Mouse (Mus musculus): ENCODE measurements around the gene Tchhl1.

DNA sequence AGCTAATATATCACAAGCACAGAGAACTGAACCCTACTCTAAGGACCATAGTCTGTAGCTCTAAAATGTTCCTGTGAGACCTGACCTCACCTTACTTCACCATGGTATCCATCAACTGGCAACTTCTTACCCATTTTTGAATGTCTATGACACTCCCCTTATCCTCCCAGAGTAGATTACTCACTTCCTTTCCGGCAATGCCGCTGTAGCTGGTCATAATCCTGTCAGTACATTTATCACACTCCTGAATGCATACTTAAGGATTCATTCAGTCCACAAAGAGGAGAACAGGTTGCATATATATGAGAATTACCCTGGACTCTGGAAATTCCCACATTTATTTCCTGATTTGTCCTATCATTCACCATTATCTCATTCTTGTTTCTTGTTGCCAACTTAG is 48.8 kb downstream of the Tchhl1 start:
- no peak for TF ChIP-seq GATA1 (IDR thresholded peaks at IDR 0.05; ENCODE audit: borderline replicate concordance, low read length)
- no peak for TF ChIP-seq FLI1 (IDR thresholded peaks at IDR 0.05; ENCODE audit: low read length)
